Mouse (Mus musculus) C2C12 (cell line): ENCODE measurements around the gene Prps1. TPM values are rescaled to one million over a fixed set of nuclear protein-coding genes. Genes with fewer than 3 reads are reported as not detected.

ENCODE experiments used
- H3K27me3 ChIP-seq: one replicate; pipeline ENCODE4 v1.6.1; 2011; ENCODE audit not compliant: control insufficient read depth, insufficient read depth, insufficient read length
- H3K36me3 ChIP-seq: one replicate; pipeline ENCODE4 v1.6.1; 2011; ENCODE audit not compliant: control insufficient read depth, insufficient read depth
- H3K4me3 ChIP-seq: one replicate; pipeline ENCODE4 v1.5.1; 2011; ENCODE audit warnings: mild to moderate bottlenecking, control low read depth; ENCODE audit not compliant: poor library complexity, insufficient read depth, severe bottlenecking
- H3K79me2 ChIP-seq: one replicate; pipeline ENCODE4 v1.6.1; 2011; ENCODE audit not compliant: control insufficient read depth, insufficient read depth
- H3K79me3 ChIP-seq: one replicate; pipeline ENCODE4 v1.6.1; 2011; ENCODE audit warnings: low read depth, control low read depth
- H3ac ChIP-seq: one replicate; pipeline ENCODE3; 2011; ENCODE audit warnings: low read depth; ENCODE audit not compliant: control insufficient read depth, insufficient read length
- CEBPB ChIP-seq: IDR thresholded peaks from one replicate; pipeline ENCODE4 v1.6.1; 2011; ENCODE audit warnings: low read depth, mild to moderate bottlenecking, control low read depth, moderate library complexity
- CTCF ChIP-seq: IDR thresholded peaks from one replicate; pipeline ENCODE4 v1.5.1; 2011; ENCODE audit not compliant: control insufficient read depth, insufficient read depth, insufficient read length
- FOSL1 ChIP-seq: IDR thresholded peaks from one replicate; pipeline ENCODE4 v1.8.0; 2011; ENCODE audit warnings: mild to moderate bottlenecking, low read length; ENCODE audit not compliant: poor library complexity, insufficient read depth, severe bottlenecking
- MAX ChIP-seq: IDR thresholded peaks from one replicate; pipeline ENCODE4 v1.6.1; 2011; ENCODE audit warnings: mild to moderate bottlenecking, control low read depth
- MYOD1 ChIP-seq: IDR thresholded peaks from one replicate; pipeline ENCODE4 v1.6.1; 2011; ENCODE audit warnings: low read depth; ENCODE audit not compliant: control insufficient read depth, insufficient read length
- MYOG ChIP-seq: IDR thresholded peaks from one replicate; pipeline ENCODE4 v1.6.1; 2011; ENCODE audit not compliant: control insufficient read depth, insufficient read length; ENCODE audit errors: extremely low read depth
- USF1 ChIP-seq: IDR thresholded peaks from one replicate; pipeline ENCODE4 v1.6.1; 2011; ENCODE audit warnings: low read depth, mild to moderate bottlenecking, control low read depth, moderate library complexity
- polyA plus RNA-seq: library from polyadenylated mRNA; unstranded; fragments of >200 nt; fragmentation: generic; extraction: Trizol; gene quantifications from one replicate; pipeline ENCODE4 v1.2.1, GENCODE M21; 2012; ENCODE audit warnings: missing spikeins

The Prps1 gene
- polyA plus RNA-seq, 1 experiment, result 43.9 TPM

GRCm38 (mm10) chrX:140522071-140522765, 65.8 kb downstream of the Prps1 start:
- Histone ChIP-seq H3K79me2 (no peaks in the 10 kb centered on the region), H3ac (no peak overlapping the region), H3K36me3 (no peaks in the 10 kb centered on the region), H3K27me3 (no peaks in the 10 kb centered on the region), H3K79me3 (no peaks in the 10 kb centered on the region), H3K4me3 (no peak overlapping the region)
- TF ChIP-seq MYOD1 (peak; percentile 48), CTCF (no peak)

- Histone ChIP-seq H3K79me3 (no peaks in the 10 kb centered on the region), H3K4me3 (no peak overlapping the region), H3K36me3 (no peaks in the 10 kb centered on the region), H3ac (no peak overlapping the region), H3K27me3 (no peaks in the 10 kb centered on the region), H3K79me2 (no peaks in the 10 kb centered on the region)
- no peak for TF ChIP-seq CEBPB
- no peak for TF ChIP-seq MYOD1
- TF ChIP-seq CTCF, result no peak
- TF ChIP-seq USF1, result no peak
- TF ChIP-seq MYOG, result no peak
- TF ChIP-seq FOSL1, result no peak
- no peak for TF ChIP-seq MAX
These were observed 67.8 kb downstream of the Prps1 start for GRCm38 (mm10) chrX:140524231-140524630.

Other genes starting within 250 kb of the Prps1 start
- not detected for gene Frmpd3, start 114.3 kb upstream of the Prps1 start, polyA plus RNA-seq
- 14.5 TPM for gene Tsc22d3, start 144.0 kb downstream of the Prps1 start, polyA plus RNA-seq
- gene Mid2, start 208.0 kb downstream of the Prps1 start, polyA plus RNA-seq, result 1.2 TPM